Mouse (Mus musculus): ENCODE data around the gene Gnb1.

DNA sequence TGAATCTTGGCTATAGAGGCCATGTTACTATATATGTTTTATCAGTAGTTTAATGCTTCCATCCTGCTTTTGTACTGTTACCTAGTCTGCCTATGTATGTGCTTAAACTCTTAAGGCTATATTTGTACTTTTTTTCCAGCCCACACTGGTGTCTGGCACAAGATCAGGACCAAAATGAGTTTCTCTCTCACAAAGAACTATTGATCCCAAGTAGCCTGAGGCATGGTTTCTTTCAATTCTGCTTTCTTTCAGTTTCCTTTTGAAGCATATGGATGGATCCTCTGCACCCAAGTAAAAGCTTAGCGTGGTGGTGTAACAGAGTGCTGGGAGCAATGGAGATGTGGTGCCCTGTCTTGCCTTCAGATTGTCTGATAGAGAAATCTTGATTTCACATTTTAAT is 19.8 kb downstream of the Gnb1 start:
- TF ChIP-seq CTCF (IDR thresholded peaks at IDR 0.05; ENCODE audit: borderline replicate concordance, insufficient read depth, low read depth, low read length) (no peak), POLR2A (IDR thresholded peaks at IDR 0.05; ENCODE audit: borderline replicate concordance, insufficient read depth, low read length) (no peak)

Measured in cerebellum, adult 2 months (tissue).